Mouse (Mus musculus) midbrain, postnatal 0 days (tissue): Measurements from ENCODE around the gene Ccdc188. TPM values are rescaled to one million over a fixed set of nuclear protein-coding genes. Genes with fewer than 3 reads are reported as not detected.
A peak's percentile ranks its signal among the peaks of the same experiment; 100 is the strongest.

Experiments
- ATAC-seq: fragments of 200-750 bp; cut with Nextera tagmentation; 2 replicates; pipeline ENCODE4 v1.8.0; 2017; ENCODE audit warnings: moderate number of reproducible peaks, mild to moderate bottlenecking, moderate TSS enrichment, moderate library complexity; ENCODE audit not compliant: low FRiP score
- DNase-seq: peaks from one replicate; pipeline ENCODE4 v3.0.0-alpha.2; 2015; ENCODE audit warnings: low spot score
- H3K27ac ChIP-seq: fragments of 300-500 bp; sonication (generic); 2 replicates; pipeline ENCODE4 v1.5.1; 2014; ENCODE audit warnings: low read depth, mild to moderate bottlenecking, low read length, mixed read lengths
- H3K27me3 ChIP-seq: fragments of 300-500 bp; sonication (generic); 2 replicates; pipeline ENCODE4 v1.6.1; 2014; ENCODE audit warnings: low read length, control low read depth, mixed read lengths; ENCODE audit not compliant: insufficient read depth
- H3K36me3 ChIP-seq: fragments of 300-500 bp; sonication (generic); 2 replicates; pipeline ENCODE4 v1.6.1; 2014; ENCODE audit warnings: low read length, control low read depth, mixed read lengths; ENCODE audit not compliant: insufficient read depth
- H3K4me1 ChIP-seq: fragments of 300-500 bp; sonication (generic); 2 replicates; pipeline ENCODE4 v1.6.1; 2014; ENCODE audit warnings: mild to moderate bottlenecking, control low read depth, antibody characterized with exemption, low read length, mixed read lengths; ENCODE audit not compliant: insufficient read depth
- H3K4me2 ChIP-seq: fragments of 300-500 bp; sonication (generic); 2 replicates; pipeline ENCODE4 v1.6.1; 2014; ENCODE audit warnings: low read depth, mild to moderate bottlenecking, low read length, mixed read lengths; ENCODE audit not compliant: poor library complexity, severe bottlenecking
- H3K4me3 ChIP-seq: fragments of 300-500 bp; sonication (generic); 2 replicates; pipeline ENCODE4 v1.5.1; 2014; ENCODE audit warnings: low read depth, mild to moderate bottlenecking, low read length, moderate library complexity
- H3K9ac ChIP-seq: fragments of 300-500 bp; sonication (generic); replicated peaks from 2 replicates; pipeline ENCODE4 v1.6.1; 2014; ENCODE audit warnings: mild to moderate bottlenecking, low read length, moderate library complexity, mixed read lengths; ENCODE audit not compliant: poor library complexity, severe bottlenecking
- H3K9me3 ChIP-seq: fragments of 300-500 bp; sonication (generic); 2 replicates; pipeline ENCODE4 v1.6.1; 2016; ENCODE audit warnings: low read length, control low read depth
- CTCF ChIP-seq: IDR thresholded peaks from 2 replicates; pipeline ENCODE4 v1.5.1; 2016; ENCODE audit warnings: antibody characterized with exemption, mild to moderate bottlenecking
- WGBS: fragments of 180-500 bp; shearing (Covaris S2); extraction: QIAGEN DNeasy Blood & Tissue Kit; methylation state at CpG from one replicate; pipeline ENCODE4 v1.1.7; 2014; 5-methylcytosine and 5-hydroxymethylcytosine counted together
- polyA plus RNA-seq: library from polyadenylated mRNA; unstranded; fragments of >200 nt; fragmentation: Nextera tagmentation; extraction: Ambion mirVana; gene quantifications from 2 replicates; pipeline ENCODE4 v1.2.1, GENCODE M21; 2015
- total RNA-seq: library from RNA; depleted of rRNA; stranded (reverse); fragments of >200 nt; gene quantifications from 2 replicates; pipeline ENCODE4 v1.2.3, GENCODE M21; 2014

Ccdc188 gene
- total and polyA plus RNA-seq, 2 experiments from 2014 or later = not detected

DNA sequence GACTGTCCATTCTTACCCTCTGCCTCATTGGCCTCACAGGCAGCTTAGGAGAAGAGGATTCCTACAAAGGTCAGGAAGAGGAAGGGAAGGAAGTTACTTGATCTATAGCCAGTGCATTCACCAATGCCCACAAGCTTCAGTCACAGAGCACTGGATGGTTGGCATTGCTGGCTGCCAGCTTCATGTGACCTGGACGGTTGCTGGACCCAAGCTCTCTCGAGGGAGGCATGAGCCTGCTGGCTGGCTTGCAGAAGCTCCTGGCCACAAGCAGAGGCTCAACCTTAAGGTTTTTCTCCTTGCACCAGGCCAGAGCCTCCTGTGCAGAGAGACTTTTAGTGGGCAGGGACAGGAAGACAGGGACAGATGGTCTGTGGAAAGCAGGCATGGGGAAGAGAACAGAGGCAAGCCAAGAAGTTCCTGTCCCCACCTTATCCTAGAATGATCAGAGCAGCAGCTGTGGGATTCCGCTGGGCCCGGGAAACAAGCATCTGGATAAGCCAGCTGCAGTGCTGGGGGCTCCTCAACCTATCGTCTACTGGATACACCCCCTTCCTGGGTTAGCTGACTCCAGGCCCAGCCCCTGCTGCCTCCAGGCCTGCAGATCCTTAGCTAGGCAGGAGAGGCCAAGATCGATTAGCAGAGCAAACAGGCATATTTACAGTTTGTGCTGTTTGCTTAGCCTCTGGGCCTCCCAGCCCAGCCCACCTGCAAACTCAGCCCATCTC is 41.7 kb upstream of the Ccdc188 start:
- DNase-seq = no peak
- Histone ChIP-seq H3K27me3 (no peaks in the 10 kb centered on the region), H3K9ac (no peak overlapping the region), H3K36me3 (no peaks in the 10 kb centered on the region), H3K27ac (no peak overlapping the region), H3K4me3 (no peak overlapping the region), H3K4me2 (no peak overlapping the region), H3K4me1 (no peaks in the 10 kb centered on the region), H3K9me3 (no peaks in the 10 kb centered on the region)
- no peak for ATAC-seq
- 62% methylated on average over 6 of the region's 6 CpGs for WGBS
- TF ChIP-seq CTCF = no peak

DNA sequence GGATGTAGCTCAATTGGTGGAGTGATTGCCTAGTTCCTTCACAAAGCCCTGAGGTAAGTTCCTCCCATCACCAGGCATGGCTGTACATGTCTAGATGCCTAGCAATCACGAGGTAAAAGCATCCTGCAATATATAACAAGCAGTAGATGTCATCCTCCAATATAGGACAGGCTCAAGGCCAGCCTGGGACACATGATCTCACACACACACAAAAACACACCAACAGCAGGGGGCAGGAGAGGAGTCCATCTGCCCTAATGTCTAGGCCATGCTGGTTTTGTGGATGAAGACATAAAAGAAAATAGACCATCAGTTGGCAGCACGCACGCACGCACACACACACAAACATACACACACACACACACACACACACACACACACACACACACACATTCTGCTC is 40.9 kb upstream of the Ccdc188 start:
- WGBS = 84% methylated on average over 4 of the region's 4 CpGs
- Histone ChIP-seq H3K36me3 (no peaks in the 10 kb centered on the region), H3K27ac (no peak overlapping the region), H3K4me2 (no peak overlapping the region), H3K9me3 (no peaks in the 10 kb centered on the region), H3K4me1 (no peaks in the 10 kb centered on the region), H3K27me3 (no peaks in the 10 kb centered on the region), H3K4me3 (no peak overlapping the region), H3K9ac (no peak overlapping the region)
- ATAC-seq (no peak), DNase-seq (no peak)
- peak; percentile 25 for TF ChIP-seq CTCF

GRCm38 (mm10) chr16:18179591-18179990 is 38.1 kb upstream of the Ccdc188 start:
- no peak for ATAC-seq
- Histone ChIP-seq H3K27me3 (no peaks in the 10 kb centered on the region), H3K4me2 (no peak overlapping the region), H3K27ac (no peak overlapping the region), H3K36me3 (no peaks in the 10 kb centered on the region), H3K9ac (no peak overlapping the region), H3K9me3 (no peaks in the 10 kb centered on the region), H3K4me1 (no peaks in the 10 kb centered on the region), H3K4me3 (no peak overlapping the region)
- DNase-seq = no peak
- WGBS = 24% methylated on average over 2 of the region's 2 CpGs
- no peak for TF ChIP-seq CTCF

- no peak overlapping the region for H3K4me2 ChIP-seq
- H3K27me3 ChIP-seq = no peaks in the 10 kb centered on the region
- H3K36me3 ChIP-seq = no peaks in the 10 kb centered on the region
- 47% methylated on average over 10 of the region's 10 CpGs for WGBS
- DNase-seq (no peak), ATAC-seq (no peak)
- H3K4me1 ChIP-seq = no peaks in the 10 kb centered on the region
- TF ChIP-seq CTCF = no peak
- H3K9ac ChIP-seq = no peak overlapping the region
- H3K27ac ChIP-seq = no peak overlapping the region
- no peak overlapping the region for H3K4me3 ChIP-seq
- H3K9me3 ChIP-seq = no peaks in the 10 kb centered on the region
Measured at GRCm38 (mm10) chr16:18181398-18181797, 36.3 kb upstream of the Ccdc188 start.

DNA sequence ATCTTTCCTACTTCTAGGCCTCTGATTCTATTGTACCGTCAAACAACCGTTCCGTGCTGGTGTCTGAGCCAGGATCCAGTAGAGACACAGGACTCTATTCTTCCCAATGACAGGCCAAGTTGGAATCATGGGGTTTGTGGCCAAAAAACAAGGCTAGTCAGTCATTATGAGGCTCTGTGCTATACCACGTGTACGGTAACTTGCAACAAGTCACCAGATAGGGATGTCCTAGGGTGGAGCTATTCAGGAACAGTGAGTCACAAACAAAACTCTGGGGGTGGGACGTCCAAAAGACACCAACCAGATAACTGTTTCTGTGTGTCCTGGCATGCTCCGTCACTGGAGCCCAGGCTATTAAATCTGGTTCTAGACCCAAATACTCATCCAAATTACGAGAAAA is 34.9 kb upstream of the Ccdc188 start:
- H3K4me2 ChIP-seq = no peak overlapping the region
- H3K27me3 ChIP-seq = no peaks in the 10 kb centered on the region
- 81% methylated on average over 8 of the region's 8 CpGs for WGBS
- ATAC-seq = no peak
- H3K27ac ChIP-seq = no peak overlapping the region
- no peak for DNase-seq
- no peaks in the 10 kb centered on the region for H3K9me3 ChIP-seq
- no peaks in the 10 kb centered on the region for H3K4me1 ChIP-seq
- no peak overlapping the region for H3K4me3 ChIP-seq
- H3K36me3 ChIP-seq = no peaks in the 10 kb centered on the region
- no peak for TF ChIP-seq CTCF
- H3K9ac ChIP-seq = no peak overlapping the region

- Histone ChIP-seq H3K4me1 (no peaks in the 10 kb centered on the region), H3K9me3 (no peaks in the 10 kb centered on the region), H3K4me3 (no peak overlapping the region), H3K36me3 (no peaks in the 10 kb centered on the region), H3K9ac (no peak overlapping the region), H3K27ac (no peak overlapping the region), H3K27me3 (no peaks in the 10 kb centered on the region), H3K4me2 (no peak overlapping the region)
- TF ChIP-seq CTCF = no peak
- 90% methylated on average over 8 of the region's 8 CpGs for WGBS
- no peak for ATAC-seq
- DNase-seq = no peak
Measured at GRCm38 (mm10) chr16:18185715-18186449, 31.8 kb upstream of the Ccdc188 start.
